Mouse (Mus musculus) right cerebral cortex, postnatal 14 days (tissue): ENCODE data around the gene Nrg4.
A peak's percentile ranks its signal among the peaks of the same experiment; 100 is the strongest.

ENCODE experiments used
- DNase-seq: peaks from one replicate; pipeline ENCODE4 v3.0.0; 2022

Nrg4 gene

DNA sequence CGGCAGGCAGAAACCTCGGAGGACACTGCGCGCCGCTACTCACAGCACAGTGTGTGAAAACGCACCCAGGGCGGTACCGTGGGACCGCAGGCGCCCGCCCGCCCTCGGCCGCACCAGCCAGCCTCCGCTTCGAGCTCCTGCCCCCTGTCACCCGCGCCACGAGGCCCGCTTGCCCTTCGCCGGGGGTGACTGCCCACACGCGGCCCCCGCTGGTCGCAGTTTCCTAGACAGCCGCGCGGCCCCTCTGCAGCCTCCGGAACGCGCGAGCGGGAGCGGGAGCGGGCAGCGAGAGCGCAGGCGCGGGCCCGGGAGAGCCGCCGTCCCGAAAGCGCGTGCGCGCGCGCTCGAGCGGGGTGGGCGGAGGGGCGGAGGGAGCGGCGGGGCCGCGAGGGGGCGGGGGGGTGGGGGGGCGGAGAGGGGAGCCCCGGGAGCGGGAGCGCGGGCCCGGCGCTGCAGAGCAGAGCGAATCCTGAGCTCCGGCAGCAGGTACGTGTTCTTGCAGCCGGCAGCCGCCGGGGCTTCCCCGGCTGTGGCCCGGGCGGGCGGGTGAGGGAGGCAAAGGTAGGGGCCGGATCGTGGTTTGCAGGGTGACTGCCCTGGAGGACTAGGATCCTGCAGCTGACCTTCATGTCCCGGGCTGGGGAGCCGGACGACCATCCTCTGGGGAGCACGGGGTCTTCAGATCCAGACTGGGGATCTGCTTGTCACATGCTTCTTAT, at the start of gene Nrg4, which contains the start of gene Tmem266:
TSS of gene Nrg4 (minus strand) at position 330 of the 719 bp plus-strand sequence.
TSS of gene Tmem266 (plus strand) at position 399 of the 719 bp plus-strand sequence.
- DNase-seq: peak; percentile 83

DNA sequence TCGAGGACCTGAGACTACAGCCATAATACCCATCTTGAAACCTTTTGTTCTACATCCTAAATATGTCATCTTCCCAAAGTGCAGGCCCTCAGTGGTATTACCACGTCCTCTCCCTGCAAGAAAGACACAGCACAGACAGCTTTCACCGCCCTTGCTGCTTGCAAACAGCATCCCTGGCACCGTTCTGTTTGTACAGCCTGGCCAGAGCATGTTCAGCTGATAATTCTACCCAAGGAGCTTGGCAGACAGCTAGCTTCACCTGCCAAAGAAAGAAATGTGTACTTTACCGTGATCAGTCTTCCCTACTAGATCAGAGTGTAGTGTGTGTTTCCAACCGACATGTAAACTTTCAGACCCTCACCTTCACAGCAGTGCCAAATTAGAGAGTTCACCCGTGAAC, 45.3 kb upstream of the Nrg4 start:
- DNase-seq: no peak

DNA sequence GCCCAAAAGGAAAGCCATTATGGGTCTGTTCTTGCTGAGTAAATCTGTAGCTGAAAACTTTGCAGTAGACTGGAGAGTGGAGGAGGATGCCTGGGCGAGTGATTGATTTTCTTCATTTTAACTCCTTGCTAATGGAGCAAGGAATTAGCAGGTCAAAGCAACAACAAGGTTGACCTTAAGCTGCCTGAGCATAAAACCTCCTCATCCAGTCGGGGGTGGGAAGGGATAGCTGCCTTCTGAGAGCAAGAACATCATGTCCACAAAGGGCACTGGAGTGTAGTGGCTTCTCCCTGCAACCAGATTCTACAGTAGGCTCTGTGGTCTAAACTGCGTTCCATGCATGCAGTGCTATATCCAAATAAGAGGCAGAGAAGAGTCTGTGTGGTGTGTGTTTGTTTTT, 41.4 kb upstream of the Nrg4 start:
- no peak for DNase-seq

DNA sequence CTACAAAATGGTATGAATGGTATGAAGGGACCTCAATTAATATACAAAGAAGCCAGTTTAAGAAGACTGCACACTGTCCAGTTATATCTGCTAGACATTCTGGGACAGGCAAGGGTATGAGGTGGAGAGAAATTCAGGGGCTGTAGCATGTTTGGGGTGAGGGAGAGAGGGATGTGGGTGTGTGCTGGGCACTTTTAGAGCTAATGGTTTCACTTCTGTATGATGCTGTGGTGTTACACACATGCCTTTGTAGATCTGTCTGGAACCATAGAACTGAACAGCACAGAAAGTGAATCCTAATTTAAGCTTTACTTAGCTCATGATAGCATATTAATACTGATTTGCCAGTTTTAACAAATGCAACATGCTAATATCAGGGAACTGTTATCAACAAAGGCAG, 37.1 kb upstream of the Nrg4 start:
- no peak for DNase-seq

DNA sequence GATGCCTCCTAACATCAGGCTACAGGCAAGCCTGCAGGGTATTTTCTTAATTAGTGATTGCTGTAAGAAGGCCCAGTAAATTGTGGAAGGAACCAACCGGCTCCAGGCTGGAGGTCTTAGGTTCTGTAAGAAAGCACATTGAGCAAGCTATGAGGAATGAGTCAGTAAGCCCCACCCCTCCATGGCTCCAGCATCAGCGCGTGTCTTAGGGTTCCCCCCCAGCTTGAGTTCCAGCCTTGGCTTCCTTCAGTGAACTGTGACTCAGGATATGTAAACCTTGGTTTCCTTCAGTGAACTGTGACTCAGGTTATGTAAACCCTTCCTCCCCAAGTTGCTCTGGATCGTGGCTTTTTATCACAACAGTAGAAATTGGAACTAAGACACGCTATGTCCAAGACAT, 35.3 kb upstream of the Nrg4 start:
- DNase-seq: no peak

DNA sequence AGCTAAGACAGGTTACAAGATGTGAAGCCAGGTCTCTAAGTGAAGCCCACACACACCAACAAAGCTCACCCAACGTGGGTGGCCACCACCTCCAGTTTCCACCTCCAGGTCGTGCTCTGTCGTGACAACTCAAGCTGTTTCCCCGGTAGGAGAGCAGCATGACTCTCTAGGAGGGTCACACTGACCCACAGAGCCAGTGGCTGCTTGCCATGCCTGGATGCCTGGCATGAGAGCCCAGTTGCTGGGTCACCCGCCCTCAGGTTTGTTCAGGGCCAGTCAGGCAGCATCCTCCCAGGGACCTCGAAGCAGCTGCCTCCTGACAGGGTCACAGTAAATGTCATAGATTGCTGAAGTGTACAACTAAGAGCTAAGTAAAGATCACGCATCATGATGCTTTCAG, 34.2 kb upstream of the Nrg4 start:
- no peak for DNase-seq

DNA sequence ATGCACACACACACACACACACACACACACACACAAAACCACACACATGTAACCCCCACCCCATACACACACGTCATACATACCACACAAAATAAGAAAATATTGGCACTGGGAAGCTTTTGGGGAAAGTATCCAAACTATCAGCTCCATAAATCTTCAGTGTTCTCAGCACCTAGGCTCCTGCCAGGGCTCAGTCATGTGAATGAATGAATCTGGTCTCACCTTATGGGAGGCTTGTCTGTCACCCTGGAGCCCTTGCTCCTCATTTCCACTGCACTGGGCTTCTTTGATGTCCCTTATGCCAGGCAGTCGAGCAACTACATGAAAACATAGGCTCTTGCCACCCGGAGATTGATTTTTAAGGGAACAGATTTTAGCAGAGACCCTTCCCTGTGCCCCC, 33.7 kb upstream of the Nrg4 start:
- DNase-seq: no peak

DNA sequence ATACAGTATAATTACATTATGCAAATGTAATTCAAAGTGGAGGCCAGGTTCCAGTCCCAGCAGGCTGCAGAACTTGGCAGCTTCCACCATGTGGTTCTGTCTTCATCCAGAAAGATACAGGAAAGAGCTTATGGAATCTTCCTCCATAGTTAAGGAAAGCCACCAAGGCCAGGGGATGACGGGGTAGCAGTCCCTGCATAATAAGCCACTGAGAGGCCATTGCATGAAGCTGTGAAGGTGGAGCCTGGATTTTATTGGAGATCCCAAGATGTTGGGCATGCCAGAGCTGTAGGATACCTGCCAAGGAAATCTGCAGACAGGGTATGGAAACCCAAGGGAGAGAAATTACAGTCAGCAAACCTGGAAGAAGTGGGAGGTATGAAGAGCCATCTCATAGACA, 30.5 kb upstream of the Nrg4 start:
- no peak for DNase-seq

DNA sequence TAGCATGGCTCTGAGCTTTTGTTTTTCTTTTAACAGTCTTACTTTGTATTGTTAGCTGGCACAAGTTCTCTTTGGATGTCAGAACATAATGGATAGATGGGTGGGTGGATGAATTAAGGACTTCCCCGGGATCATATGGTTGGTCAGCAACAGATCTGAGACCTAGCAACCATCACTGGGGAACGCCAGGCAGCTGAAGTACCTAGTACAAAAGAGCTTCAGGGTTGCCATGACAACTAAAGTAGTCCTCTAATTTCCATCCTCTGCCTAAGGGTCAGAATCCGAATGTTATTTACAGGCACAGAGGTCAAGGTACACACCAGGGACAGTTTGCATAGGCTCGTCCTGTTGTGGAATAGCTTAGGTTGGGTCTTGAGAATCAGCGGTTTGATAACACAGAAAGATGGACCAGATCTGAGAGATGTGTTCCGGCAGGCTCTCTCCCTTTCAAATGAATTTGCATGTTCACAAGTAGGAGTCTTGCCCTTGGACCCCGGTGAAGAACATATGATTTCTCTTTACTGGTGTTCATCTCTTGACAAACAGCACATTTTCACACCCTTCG, 28.7 kb upstream of the Nrg4 start:
- no peak for DNase-seq

DNA sequence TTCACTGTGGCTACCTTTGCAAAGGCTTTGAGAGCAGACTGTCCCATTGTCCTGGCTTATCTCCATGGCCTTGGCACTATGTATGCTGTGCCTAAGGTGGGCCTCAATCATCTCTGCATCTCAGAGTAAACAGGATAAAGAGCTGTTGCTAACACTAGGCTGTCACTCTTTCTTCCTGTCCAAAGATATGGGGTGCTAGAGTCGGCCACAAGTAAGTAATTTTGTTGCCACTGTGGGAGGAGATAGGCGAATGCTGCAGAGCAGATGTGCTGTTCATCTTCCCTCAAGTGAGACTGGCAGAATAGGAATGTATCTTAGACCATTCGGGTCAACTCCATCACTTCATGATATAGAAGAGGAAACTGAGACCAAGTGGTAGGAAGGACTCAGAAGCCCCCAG, 28.0 kb upstream of the Nrg4 start:
- DNase-seq: no peak

DNA sequence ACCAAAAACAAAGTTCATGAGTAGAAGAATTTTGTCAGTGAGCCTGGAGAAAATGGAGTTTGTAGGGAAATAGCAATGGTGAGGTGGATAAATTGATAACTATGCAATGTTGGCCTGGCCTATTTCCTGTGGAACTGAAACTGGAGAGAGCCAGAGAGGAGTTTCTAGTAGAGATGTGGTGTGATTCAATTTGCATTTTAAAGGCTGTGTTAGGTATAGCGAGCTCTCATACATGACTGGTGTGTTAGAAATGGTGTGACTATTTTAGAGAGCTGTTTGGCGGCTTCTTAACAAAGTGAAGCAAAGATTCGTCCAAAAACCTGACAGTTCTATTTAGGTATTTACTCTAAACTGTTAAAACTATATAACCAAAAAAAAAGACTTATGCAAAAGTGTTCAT, 22.0 kb upstream of the Nrg4 start:
- no peak for DNase-seq

DNA sequence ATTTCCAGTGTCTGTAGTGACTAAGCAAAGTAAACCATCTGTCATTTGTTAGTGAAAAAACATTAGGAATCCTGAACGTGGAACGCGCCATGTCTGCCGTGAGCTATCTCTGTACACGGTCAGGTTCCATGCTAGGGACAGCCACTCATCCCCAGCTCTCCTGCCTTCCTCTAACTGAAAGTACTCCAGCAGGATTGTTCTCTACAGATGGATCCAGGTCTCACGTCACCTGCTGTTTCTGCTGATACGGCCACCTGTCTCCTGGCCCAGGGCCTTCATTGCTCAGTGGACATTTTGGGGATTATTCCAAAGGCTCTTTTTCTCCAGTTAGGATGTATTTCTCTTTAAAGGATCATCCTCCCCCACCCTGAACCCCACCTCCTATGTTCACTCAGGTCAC, 18.7 kb upstream of the Nrg4 start:
- no peak for DNase-seq

DNA sequence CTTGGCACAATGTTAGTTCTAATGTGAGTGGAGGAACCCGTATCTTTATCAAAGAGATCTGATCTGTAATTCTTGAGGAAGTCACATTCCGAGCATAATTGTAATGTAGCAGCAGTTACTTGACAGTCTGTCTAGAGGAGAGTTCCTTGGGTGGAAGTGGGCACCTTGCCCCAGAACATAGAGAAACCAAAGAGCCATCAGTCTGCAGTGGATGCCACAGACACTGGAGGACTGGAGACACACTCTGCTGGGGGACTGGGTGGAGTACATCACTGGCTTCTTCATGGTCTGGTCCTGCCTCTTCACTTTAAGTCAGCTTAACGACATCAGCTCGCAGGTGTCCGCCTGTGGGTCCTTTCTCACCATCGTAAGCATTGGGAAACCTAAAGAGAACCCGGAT, 17.5 kb upstream of the Nrg4 start:
- no peak for DNase-seq

DNA sequence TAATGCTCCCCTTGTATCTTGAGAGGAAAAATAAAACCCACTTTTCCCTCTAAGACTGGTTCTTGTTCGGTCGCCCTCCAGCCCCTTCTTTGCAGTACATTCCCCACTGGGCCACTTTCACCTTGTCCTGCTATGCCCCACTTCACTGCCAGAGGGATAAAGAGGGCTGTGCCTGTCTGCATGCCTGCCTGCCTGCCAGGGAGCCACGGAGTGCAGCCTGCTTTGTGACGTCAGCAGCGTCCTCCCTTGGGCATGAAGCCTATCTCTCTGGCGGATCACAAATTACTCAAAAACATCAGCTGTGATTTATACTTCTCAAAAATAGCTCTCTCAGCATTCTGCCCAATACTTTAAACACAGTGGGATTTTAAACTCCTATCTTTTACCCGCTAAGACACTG, 6.3 kb upstream of the Nrg4 start:
- peak; percentile 35 for DNase-seq

DNA sequence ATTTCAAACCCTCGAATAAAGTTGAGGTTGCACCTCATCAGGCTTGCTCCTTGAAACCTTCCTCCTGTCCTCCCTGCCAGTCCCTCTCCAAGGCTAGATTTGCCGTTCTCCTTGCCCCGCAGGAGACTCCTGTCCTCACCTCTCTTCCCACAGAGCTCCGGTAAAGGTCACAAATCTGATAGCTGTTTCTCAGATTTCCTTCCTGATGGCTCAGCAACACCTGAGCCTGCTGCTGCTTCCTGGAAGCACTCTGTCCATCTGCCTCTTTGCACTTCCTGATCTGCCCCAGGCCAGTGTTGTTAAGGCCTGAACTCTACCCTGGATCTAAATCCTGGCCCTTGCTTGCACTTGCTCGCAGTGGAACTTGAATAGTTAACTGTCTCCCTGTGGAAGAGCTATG, 5.8 kb upstream of the Nrg4 start:
- DNase-seq: no peak

DNA sequence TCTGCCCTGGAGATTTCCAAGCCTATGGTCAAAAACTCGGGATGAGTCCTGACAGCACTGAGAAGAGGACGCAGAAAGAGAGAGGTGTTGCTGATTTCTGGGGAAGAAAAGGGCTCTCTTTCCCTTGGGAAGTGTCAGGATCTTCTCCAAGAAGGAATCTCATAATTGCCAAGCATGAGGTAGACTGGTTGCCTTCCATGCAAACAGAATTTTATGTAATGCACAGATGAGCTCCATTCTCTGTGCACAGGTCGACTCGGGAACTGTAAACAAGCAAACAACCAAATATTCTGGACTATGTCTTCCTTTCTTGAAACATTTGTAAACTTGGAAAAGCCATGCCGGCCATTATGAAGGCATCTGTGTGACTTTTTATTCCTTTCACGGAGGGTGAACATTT, 2.8 kb upstream of the Nrg4 start:
- DNase-seq: no peak

DNA sequence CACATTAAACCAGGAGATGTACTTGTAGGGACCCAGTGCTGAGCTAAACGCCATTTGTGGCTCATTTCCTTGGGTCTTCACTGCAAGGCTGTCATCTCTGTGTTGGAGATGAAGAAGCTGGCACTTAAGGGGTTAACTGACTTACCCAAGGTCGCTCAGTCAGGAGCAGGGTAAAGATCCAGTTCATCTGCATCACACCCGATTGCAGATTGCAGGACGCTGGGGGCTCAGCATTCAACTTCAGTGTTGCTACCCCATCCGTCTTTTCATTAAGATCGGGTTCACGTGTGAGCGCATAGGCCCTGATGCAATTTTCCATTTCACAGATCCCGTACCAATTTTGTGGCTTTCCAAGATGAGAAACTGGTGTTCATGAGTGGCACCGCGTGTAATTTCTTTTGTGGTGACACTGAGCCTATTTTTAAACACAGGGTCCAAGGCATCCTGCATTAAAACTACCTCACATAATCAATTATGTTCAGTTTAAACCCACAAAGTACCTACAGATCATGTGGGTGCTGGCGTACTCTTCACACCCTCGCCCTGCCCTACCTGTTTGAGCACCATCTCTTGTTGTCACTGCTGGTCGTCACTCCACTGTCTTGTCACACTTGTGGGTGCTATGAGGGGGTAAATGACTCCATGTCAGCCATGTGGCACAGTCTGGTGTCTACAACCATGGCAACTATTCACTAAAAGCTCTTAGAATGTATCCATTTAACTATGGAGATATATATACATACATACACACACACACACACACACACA, 1.7 kb upstream of the Nrg4 start:
- no peak for DNase-seq

DNA sequence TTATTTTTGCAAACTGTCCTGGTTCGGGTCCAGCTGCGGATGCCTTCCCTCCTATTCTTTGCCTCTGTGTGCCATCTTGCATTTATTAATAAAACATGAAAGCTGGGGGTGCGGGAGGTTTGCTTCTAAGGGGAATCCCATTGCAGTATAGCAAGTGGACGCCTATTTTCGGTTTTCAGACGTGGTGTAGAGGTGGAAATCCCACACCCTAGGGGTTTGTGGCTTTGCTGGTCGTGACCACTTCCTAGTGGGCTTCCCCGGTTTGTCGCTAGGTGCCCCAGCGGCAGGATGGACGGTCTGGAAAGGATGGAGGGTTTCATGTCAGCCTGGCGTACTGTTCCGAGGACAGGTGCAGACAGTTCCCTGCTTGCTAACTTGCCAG, 581 bp upstream of the Nrg4 start:
- DNase-seq: no peak

DNA sequence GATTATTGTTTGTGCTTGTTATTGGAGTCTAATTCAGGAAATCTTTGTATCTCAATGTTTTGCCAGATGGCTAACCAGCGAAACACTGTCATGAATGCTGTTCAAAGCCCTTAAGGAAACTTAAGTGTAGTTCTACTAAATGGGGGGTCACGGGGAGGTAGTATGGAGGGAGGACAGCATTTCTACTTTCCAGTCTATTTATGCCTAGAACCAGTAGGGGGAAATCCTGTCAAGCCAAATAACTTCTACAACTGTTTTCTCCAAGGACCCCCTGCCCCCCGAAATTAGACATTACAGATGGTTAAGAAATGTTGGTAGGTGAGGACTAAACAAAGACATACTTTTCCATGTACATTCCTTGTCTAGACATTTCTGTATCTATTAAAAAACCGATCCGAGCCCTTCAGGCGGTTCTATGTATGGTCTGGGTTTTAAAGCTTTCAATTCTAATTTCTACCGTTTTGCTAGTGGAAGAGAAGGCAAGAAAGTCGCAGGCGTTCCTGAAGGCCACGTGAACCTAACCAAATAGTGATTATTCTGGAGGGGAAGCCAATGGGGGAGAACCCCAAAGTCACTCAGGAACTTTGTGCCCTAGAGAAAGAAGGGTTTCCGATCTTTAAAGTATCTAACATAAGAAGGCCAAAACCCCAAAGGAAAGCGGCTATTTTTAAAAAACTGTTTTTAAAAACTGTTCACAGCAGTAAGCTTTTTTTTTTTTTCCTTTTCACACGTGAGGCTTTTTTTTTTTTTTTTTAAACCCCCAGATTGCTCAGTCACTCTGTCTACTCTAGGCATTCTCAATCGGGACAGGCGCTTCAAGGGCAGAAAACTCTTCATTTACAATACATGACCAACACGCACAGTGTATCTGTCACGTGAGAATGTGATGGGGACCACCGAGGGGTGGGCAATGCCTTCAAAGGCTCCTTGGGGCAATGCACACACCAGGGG, 805 bp downstream of the Nrg4 start:
- DNase-seq: no peak

DNA sequence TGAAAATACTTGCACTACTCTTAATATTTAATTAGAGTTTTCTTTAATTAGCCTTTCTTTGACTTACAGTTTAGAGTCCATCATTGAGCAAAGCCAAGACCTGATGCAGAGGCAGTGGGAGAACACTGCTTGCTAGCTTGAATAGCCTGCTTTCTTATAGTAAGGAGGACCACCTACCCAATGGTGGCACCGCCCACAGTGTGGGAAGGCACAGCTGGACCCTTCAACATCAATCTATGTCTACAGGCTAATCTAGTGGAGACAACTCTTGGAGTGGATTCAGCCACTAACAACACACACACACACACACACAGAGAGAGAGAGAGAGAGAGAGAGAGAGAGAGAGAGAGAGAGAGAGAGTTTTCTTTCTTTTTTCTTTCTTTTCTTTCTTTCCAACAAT, 1.6 kb downstream of the Nrg4 start:
- DNase-seq: no peak

DNA sequence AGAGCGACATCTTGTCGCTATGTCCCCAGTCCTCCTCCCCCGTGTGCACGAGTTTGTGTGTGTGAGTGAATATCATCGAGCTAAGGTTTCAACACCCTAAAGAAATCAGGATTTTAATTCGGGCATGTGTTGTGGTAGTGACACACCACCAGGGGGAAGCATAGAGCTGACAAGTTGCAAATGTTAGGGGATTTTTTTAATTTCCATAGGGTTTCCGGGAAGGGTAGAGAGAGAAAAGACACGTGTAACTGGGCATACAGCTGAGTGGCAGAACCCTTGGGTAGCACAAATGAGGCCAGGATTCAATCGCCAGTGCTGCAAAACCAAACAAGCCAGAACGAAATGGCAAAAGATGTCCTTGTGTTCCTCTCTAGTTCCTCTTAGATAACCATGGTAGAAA, 2.1 kb downstream of the Nrg4 start:
- DNase-seq: peak; percentile 14

DNA sequence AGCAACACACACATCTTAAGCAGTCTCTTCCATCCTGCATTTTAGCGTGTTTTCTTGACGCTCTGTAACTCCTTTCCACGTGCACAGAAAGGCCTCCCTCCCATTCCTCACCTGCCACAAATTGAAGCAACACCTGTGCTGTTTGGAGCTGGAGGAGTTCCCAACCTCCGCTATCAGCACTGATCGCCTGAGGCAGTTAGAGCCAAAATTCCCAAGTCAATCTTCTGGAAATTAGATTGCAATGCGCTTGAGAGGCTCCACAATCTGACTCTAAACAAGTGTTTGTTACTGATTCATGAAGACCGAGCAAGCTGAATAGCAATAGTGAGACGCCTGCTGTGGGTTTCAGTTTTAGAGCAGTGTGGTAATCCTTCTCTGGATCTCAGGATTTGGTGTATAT, 2.6 kb downstream of the Nrg4 start:
- no peak for DNase-seq

DNA sequence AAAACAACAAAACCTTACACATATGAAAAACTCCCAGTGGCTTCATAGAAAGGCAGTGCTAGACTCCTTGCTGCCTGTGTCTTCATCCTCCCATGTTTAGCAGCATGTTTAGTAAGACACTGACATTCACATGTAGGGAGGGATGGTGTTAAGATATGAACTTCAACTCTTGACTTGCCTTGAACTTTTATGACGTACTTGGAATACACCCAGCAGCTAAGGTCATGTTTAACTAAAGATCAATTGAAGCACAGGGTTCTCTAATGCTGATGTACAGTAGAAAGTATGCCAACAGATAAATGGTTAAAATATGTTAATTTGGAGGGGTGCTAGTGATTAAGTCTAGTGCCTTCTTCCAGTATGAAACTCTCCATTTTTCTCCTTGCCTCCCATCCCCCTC, 4.0 kb downstream of the Nrg4 start:
- DNase-seq: no peak
